Mouse (Mus musculus) kidney, adult 11 months (tissue): ENCODE results near the gene Smim15.

Experiments
- DNase-seq: peaks from one replicate; pipeline ENCODE4 v3.0.0; 2022

Gene Smim15

GRCm38 (mm10) chr13:108044222-108044941 is at the start of gene Smim15:
Gene Smim15, plus strand, starts transcription at chr13:108044446.
- DNase-seq: peak; percentile 87

GRCm38 (mm10) chr13:107995211-107995610 is 49.0 kb upstream of the Smim15 start:
- DNase-seq: no peak

GRCm38 (mm10) chr13:107996301-107996700 is 47.9 kb upstream of the Smim15 start:
- no peak for DNase-seq

DNA sequence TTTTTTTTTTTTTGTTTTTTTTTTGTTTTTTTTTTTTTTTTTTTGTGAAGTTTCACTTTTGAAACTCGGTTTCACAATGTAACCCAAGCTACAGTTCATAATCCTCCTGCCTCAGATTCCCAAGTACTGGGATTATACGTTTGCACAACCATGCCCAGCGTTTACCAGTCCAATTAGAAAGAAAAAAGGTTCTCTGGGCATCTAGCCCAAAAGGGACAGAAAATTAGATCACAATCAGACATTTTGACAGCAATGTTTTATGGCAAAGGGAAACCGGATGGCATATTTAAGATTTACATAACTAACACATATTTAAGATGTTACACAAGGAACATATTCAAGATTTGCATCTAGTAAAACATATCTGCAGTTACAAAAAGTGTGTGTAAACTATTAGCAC is 36.4 kb upstream of the Smim15 start:
- DNase-seq: no peak

- DNase-seq: no peak
Observed at GRCm38 (mm10) chr13:108013110-108013509, 31.1 kb upstream of the Smim15 start.

- peak; percentile 71 for DNase-seq
Observed at GRCm38 (mm10) chr13:108013839-108014238, 30.4 kb upstream of the Smim15 start.

- no peak for DNase-seq
Observed at GRCm38 (mm10) chr13:108015166-108015565, 29.1 kb upstream of the Smim15 start.

GRCm38 (mm10) chr13:108017349-108017748 is 26.9 kb upstream of the Smim15 start:
- no peak for DNase-seq

DNA sequence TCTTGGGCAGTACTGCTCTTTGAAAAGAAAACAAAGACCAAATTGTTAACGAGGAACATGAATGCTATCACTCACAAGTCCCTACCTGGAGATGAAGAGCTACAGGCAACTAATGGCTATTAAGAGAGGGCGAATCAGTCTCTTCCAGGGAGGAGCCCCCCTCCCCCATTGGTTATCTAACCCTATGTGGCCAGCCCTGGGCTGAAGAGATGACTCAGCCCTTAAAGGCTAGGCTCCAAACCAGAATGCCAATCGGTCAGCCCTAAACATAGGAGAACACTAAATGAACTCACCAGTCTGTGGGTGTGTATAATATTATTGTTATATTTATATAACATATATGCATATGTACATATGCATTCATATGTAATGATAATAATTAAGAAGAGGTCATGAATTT is 18.4 kb upstream of the Smim15 start:
- no peak for DNase-seq

GRCm38 (mm10) chr13:108032789-108033188 is 11.5 kb upstream of the Smim15 start:
- no peak for DNase-seq

- DNase-seq: peak; percentile 82
Observed at GRCm38 (mm10) chr13:108039375-108039774, 4.9 kb upstream of the Smim15 start.

DNA sequence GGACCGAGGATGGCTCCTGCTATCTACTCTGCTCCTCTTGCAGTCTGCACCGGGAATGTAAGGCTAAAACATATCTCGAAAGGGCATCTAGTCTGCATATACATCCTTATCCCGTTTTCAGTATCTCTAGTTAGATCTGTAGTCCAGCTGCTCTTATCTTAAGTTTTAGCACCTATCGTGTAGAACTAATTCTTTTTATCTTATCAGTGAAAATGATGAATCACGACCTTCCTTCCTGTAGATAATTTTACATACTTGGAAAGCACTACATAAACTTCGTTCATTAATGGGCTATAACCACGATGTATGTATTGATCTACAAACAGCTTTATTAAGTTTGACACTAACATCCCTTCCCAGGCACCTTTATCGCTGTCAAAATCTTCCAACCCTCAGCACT is 4.3 kb upstream of the Smim15 start:
- DNase-seq: no peak

GRCm38 (mm10) chr13:108040451-108040850 is 3.8 kb upstream of the Smim15 start:
- DNase-seq: no peak

DNA sequence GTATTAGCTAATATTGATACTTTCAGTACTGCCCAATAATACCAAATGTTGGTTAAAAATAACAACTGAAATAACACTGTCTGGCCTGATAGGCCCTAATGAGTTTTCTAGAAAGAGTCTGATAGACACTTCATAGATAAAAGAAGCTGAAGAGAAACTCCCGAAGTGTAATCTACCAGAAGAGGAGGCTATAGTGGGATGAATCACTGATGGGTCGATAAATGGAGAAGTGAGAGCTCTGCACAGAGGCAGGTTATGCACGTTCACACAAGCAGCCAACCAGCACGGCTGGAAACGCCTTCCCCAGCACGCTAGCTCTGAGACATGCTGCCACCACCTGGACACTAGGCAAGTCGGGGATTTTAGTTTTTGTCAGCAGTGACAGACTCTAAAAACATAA is 2.9 kb upstream of the Smim15 start:
- DNase-seq: peak; percentile 75

DNA sequence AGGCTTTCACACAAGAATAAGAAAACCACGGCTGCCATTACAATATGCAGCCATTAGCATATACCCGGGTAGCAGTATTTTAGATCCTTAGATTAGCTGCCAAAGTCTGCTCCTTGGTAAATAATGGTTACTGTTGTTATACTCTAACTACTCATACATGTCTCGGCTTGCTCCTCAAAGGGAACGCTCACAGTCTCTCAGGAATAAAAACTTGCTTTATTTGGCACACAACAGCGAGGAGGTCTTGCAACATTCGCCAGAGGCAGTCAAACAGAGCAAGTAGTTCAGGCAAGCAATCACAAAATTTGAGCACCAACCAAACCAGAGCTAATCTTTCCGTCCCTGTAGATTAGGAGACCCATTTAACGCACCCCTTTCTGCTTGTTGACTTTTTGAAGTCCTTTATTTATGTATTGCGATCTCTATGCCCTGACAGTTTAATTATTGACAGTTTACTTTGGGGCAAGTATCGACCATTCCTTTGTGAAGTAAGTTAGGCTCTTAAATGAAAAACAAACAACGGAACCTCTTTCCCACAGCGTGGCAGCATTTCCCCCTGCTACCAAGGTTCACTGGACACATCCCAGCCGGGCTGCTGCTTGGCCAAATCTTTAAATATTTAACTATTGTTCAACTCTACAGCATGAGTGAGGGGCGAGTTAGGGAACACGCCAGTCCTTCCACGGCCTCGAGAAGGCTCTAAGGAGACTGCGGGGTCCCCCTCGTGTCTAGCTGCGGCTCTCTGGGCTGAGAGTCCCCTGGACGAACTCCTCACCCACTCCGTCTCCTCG is 620 bp upstream of the Smim15 start:
- DNase-seq: peak; percentile 71

GRCm38 (mm10) chr13:108045646-108046045 is 1.4 kb downstream of the Smim15 start:
- DNase-seq: no peak

- no peak for DNase-seq
Observed at GRCm38 (mm10) chr13:108046071-108046470, 1.8 kb downstream of the Smim15 start.

DNA sequence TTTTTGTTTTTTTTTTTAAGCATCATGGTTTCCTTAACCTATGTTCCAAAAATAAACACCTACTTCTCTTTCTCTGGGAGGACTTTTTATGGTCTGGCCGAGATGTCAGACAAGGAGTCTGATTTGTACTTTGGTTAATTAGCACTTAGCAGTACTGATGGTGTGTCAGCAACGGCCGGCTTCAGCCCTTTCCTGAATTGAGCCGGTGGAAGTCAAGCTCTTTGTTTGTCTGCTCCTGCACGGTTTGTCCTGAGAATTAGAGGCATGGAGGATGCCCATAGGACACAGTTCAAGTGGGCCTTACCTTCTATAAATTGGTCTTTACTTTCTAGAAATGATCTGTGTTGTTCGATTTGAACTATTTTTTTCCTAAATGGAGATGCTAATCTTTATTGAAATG is 2.6 kb downstream of the Smim15 start:
- DNase-seq: no peak

DNA sequence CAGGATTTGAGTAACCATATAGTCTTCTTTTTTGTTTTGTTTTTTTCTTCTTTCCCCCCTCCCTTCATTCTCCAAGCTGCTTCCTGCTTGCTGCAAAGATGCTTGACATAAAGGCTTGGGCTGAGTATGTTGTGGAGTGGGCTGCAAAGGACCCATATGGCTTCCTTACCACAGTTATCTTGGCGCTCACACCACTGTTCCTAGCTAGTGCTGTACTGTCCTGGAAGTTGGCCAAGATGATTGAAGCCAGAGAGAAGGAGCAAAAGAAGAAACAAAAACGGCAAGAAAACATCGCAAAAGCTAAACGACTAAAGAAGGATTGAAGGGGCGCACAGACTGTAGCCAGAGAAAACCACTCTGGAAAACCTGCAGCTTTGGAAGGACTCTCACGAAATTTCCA is 3.1 kb downstream of the Smim15 start:
- DNase-seq: no peak

- no peak for DNase-seq
Observed at GRCm38 (mm10) chr13:108056896-108057295, 12.7 kb downstream of the Smim15 start.

DNA sequence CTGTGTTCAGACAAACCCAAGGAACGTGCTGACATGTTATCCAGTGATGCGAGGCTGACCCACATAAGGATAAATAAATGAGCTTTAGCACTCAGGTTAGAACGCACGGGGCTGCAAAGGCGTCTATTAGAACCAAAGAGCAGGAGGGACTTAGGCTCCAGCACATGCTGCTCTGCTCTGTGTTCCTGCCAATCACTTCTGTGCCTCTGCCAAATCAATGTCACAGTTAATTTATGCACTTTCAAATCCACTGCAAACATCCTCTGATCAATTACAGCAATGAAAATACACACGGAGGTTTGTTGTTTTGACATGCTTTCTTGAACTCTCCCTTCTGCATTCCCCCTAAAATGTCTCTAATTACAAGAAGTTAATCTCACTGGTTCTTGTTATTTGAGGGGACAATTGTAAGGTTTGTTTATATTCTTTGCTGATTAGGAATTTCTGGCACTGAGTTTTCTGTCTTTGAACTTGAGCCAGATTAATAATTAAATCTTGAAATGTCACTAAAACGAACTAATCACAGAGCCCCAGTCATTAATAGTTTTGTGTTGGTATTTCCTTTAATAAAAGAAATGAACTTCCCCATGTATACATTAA is 16.1 kb downstream of the Smim15 start:
- peak; percentile 22 for DNase-seq

DNA sequence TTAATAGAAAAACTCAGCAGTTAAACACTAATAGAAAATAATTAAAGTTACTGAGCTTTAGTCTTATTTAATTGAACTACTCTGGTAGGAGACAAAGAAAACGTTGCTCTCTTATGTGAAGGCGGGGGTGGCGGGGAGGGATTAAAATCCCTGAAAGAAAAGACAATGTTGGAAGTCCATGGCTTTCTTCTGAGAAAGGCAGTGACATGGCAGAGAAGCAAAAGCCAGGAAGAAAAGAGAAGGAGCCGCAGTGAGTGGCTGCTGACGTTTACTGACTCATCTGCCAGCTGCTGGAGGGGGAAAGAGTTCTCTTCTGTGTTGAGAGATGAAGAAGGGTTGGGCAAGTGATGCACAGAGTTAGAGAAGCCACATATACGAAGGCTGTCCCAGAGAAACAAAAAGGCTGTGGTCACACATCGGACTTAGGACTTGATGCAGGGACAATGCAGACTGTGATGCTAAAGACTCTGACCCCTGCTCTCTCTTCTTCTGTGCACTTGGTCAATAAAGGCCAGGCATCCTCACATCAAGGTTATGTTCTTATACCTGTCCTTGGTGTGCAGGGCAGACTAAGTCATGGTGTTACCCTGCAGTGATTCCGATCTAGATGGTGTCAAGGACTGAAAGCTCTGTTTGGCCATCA is 16.8 kb downstream of the Smim15 start:
- no peak for DNase-seq

DNA sequence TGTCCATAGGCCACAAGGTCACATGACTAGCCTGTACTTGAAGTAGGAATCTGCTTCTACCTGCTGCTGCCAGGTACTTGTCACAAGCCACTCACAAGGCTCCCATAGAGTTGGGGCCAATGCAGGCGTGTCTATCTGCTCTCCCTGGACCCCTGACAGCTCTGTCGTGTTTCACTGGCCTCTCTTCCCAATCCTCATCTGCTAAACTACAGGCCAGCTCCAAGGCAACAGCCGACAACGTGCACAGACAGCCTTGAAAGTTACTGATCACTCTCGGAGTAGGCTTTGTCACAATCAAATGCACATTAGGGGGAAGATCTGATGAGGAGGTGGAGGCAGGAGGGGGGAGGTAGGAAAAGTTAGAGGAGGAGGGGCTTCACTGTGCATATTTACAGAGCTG is 18.7 kb downstream of the Smim15 start:
- no peak for DNase-seq
